Mouse (Mus musculus): ENCODE measurements at regions not wholly inside any gene's neighbourhood (a gene's known extent, or its start where the extent isn't known, plus 50 kb on each side); places are given as distances from the start of the nearest gene placed in this dataset.

DNA sequence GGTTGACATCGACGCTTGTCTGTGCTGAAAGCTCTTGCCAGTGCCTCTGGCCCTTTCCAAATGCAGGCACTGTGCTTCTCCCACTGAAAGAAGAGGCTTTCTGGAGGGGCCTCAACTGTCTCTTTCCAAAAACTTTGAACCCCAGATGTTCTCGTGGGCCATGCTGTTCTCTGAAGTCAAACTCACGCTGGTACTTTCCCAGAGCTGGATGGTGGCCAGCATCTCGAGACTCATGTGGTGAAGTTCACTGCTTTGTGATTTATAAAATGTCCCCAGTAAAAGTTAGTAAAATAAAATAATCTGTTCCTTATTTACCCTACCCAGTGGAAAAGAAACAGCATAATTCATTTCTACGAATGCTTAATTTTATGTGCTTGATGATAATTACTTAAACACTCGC, 180.4 kb upstream of the Lyplal1 start:
- no peak for DNase-seq (ENCODE audit: low read depth, low spot score)

DNA sequence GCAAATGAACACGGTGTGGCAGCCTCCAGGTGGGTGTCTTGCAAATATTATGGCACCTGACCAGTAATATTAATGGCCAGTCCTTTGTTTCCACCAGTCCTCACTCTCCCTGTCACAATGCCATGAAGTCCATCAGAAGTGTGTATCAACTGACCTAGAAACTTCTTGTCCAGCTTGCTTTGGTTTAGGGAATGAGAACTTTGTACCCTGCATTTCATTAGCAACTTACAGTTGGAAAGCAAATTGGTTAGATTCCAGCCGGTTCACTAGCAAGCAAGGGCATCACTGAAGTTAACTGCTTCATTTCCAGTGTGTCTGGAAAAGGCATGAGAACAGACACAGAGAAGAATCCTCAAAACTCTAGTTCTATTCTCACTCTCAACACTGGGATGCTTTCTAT, 178.1 kb upstream of the Lyplal1 start:
- no peak for DNase-seq (ENCODE audit: low read depth, low spot score)

DNA sequence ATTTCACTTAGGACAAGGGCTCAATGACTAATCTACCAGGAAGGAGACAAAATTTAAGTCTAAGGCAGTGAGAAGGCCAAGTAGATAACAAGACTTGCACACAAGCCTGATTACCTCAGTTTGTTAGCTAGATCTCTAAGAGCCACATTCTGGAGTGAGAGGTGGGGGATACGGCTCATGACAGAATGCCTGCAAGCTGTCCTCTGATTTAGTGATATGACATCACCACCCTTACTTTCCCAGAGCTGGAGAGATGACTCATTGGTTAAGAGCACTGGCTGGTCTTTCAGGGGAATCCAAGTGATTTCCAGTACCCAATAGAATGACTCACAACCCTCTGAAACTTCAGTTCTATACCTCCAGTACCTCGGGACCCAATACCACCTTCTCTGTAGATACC, 177.5 kb upstream of the Lyplal1 start:
- no peak for DNase-seq (ENCODE audit: low read depth, low spot score)

DNA sequence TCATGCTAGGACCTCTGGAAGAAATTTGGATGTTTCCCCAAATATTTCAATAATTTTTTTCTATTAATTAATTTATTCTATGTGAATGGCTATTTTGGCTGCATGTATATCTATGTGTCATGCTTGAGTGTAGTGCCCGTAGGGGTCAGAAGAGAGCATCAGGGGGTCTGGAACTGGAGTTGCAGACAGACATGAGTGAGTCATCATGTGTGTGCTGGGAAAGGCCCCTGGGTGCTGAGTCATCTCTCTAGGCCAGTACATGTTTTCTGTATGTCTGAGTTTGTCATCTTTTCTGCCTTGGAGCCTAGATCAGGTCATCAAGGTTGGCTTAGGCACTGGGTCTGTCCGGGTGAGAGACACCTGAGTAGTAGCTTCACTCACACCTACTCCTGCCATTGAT, 172.0 kb upstream of the Lyplal1 start:
- peak; percentile 39 for DNase-seq (ENCODE audit: low read depth, low spot score)

DNA sequence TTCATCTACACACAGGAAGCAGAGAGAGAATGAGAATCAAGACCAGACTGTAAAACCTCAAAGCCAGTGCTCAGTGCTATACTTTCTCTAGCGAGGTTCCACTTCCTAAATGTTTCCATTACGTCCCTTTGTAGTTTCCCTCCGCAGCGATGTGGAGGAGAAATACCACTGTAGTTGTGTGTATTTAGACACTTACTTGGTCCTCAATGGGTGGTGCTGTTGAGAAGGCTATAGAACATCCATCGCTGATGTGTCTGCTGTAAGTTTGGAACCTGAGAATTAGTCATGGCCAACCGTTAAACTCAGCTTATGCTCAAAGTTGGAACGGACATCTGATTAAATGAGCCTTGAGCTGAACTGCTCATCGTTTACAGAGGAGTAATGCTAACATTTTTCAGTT, 170.7 kb upstream of the Lyplal1 start:
- no peak for DNase-seq (ENCODE audit: low read depth, low spot score)

DNA sequence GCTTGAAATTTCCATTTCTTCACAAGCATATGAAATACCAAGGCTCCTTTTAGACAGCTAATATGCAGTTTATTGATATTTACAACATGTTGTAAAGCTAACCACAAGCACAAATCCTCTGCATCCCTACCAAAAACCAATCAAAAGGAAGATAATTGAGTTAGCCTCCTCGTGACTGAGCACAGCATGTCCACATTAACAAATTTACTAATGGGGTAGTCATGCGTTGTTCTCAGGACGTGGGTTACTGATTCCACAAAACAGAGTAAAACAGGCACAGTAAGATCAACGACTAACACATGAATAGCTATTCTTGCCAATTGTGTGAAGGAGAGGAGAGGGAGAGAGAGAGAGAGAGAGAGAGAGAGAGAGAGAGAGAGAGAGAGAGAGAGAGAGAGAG, 169.3 kb upstream of the Lyplal1 start:
- no peak for DNase-seq (ENCODE audit: low read depth, low spot score)

DNA sequence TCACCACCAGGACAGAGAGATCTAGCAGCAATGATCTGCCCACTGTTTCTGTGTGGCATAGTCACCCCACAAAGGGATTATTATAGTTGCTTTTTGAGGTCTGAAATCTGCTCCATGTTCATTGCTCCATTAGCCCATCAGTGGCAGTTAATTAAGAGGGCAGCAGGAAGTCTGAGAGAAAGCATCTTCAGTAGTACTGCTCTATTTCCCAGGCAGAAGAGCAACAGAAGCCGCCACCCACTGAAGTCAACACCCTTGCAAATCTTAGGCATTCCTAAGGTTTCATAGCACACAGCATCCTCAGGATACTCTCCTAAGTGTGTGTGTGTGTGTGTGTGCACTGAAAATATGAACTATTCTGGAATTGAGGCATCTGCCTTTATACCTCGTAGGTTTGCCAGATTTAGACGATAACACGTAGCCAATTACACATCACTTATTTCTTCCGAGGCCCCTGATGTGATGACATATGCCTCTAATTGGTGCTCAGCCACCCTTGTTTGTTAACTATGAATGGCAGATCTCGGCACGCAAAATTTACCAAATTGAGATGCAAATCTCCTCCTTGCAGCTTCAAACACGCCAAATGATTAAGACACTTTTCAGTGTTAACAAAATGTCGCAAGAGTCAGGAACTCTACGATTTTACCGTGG, 161.0 kb upstream of the Lyplal1 start:
- no peak for DNase-seq (ENCODE audit: low read depth, low spot score)

DNA sequence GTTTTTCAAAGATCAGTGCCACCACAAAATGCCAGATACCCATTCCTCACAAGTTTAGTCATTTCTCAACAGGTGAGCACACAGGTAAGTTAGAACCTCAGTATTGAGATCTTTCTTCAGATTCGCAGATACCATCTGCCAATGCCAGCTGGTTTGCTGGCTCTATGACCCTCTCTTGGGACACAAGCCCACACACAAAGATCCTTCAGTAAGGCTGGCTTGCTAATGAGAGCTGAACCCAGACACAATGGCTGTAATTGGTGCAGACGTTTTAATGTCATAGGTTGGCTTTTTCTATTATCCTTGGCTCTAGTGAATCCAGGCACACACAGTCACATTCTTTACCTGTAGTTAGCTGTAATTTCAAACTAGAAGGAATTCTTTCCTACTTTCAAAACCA, 154.3 kb upstream of the Lyplal1 start:
- DNase-seq (ENCODE audit: low read depth, low spot score), result no peak

DNA sequence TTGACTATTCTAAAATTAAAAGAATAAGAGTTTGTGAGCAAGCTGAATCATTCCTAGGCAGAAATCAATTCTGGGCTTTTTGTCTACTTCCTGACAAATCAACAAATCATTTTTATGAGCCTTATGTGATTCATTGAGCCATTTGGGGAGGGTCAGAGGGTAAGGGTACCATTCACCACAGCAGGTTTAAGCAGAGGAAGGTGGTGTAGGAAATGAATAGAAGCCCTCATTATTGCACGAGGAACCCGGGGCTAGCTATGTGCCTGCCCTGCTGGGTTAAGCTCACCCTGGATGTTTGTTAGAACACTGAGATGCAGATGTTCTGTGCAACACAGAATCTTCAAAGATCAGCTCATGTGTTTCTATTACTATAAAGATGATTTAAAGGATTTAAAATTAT, 150.2 kb upstream of the Lyplal1 start:
- DNase-seq (ENCODE audit: low read depth, low spot score), result no peak

DNA sequence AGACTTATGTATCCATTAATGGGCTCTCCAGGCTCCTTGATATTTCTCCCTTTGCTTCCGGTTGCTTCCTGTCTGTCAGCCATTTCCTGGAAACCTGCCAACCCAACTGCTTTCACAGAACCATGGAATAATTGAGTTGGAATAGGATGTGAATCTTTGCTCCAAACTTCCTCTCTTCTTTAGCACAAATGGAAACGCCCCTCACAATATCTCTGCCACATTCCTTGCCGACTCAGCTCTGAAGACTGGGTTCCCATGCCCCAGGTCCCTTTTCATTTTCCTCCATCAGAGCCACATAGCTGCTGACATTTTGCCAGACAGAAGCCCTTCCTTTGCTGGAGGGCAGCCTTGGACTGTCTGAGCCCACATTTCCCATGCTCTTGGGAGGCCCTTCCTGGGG, 147.5 kb upstream of the Lyplal1 start:
- peak; percentile 5 for DNase-seq (ENCODE audit: low read depth, low spot score)

DNA sequence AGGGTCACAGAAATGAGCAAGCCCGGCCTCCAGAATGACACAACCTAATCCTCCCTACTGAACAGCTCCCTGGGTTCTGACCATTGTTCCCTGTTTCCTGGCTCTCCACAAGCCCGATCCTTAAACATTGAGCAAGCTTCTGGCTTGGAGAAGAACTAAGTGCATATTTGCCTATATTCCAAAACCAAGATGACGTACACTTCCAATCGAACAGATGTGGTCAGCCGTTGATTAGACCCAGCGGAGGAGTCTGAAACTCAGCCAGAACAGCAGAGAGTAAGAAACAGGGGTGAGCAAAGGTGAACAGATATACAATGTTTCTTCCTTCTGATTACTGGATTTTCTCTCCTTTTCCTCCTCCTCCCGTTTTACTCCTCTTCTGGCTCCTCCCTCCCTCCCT, 146.8 kb upstream of the Lyplal1 start:
- peak; percentile 6 for DNase-seq (ENCODE audit: low read depth, low spot score)

DNA sequence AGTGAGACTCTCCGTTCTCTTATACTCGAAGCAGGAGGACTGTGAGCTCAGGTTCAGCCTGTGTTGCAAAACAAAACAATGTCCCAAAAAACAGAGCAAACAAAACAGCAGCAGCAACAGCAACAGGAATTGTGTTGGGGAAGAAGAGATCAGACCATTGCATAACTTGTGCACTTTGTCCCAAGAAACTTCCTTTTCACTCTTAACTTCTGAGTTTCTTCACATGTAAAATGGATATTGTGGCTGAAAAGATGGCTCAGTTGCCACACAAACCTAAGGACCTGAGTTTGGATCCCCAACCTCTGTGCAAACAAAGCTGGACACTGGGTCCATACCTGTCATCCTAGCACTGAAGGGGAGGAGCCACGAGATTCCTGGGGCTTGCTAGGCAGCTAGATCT, 146.1 kb upstream of the Lyplal1 start:
- DNase-seq (ENCODE audit: low read depth, low spot score), result no peak

DNA sequence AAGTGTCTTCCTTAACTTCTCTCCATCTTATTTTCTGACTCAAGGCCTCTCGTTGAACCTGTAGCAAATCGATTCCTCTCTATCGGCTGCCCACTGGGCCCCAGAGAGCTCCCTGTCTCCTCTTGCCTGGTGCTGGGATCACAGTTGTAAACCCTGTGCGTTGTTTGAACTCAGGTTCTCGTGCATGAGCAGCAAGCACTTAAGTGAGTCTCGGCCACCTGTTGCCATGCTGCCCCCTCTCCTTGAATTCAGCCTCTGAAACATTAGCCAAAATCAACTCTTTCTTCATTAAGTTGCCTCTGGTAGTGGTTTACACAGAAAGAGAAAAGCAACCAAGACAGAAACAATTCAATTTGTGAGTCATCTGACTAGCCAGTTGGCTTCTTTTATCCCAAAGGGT, 144.9 kb upstream of the Lyplal1 start:
- peak; percentile 6 for DNase-seq (ENCODE audit: low read depth, low spot score)

DNA sequence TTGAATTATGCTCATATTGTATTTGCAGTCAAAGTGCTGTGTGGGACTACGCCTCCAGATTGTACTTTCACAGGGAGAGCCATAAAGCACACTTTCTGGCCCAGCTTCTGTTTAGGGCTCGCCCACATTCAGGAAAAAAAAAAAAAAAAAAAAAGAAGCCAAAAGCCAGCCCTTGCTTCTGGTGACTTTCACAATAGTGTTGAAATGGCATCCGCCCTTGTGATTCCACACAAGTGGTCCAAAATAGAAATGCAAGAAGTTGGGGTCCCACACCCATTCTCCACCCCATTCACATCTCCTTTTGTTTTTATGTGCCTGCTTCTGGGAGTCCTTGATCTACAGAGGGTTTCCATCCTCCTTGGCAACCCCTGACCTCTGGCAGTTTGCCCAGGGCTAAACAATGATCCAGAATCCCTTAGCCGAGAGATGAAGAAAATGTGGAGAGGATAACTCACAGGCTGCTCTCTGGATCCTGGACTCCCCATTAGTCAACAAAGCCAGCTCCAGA, 144.3 kb upstream of the Lyplal1 start:
- DNase-seq (ENCODE audit: low read depth, low spot score), result peak; percentile 91

DNA sequence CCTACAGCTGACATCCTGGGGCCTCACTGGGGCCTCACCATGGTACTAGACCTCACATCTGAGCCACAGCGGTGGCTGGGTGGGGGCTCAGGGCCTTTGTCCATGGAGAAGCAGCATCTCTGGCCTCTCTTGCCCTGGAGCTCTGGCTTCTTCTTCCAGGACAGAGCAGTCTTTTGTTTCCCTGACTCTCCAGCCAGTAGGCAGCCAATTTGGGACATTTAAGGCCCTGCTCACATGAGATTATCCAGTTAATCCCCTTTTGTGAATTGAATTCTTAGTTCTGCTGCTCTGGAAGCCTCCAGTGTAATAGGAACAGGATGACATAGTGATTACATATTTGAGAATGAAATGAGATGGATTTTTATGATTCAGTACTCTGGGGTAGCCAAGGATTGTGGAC, 140.5 kb upstream of the Lyplal1 start:
- DNase-seq (ENCODE audit: low read depth, low spot score), result no peak

DNA sequence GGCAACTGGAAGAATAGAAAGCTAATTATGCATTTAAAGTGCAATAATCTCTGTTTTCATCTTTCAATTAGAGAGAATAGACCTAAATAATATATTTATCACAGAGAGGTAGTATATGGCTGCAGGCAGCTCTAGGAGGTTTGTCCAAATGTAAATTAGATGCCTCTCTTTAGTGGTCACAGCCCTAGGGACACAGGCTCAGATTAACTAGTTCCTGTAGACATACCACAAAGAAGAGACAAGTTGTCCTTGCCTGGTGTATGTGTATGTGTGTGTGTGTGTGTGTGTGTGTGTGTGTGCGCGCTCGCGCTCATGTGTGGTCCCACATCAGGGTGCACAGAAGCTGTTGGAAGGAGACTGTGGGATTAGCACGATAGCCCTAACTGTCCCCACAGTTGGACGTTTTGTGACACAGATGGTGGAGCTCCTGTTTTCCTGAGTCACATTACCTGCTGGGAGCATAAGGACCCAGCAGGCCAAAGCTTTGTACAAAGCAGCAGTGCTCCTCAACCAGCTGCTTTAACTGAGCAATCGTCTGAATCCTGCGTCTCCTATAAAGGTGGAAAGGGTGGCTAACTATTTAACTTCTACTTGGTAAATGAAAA, 138.5 kb upstream of the Lyplal1 start:
- DNase-seq (ENCODE audit: low read depth, low spot score), result peak; percentile 13

DNA sequence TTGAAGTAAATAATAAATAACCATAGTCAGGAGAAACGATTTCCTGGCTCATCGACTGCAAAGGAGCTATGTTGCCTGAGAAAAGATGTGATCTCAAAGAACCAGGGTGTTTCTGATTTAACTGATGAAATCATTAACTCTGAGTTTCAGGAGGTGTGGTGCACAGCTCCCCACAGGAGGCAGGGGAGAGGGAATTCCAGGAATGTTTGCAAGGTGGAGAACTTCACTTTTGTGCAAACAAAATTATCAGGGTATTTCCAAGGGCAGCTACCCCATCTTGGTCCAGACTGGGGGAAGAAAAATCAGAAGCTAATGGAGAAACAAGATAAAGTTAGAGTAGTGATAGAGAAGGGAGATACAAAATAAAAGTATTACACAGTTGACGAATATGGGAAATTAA, 137.4 kb upstream of the Lyplal1 start:
- DNase-seq (ENCODE audit: low read depth, low spot score), result peak; percentile 76

DNA sequence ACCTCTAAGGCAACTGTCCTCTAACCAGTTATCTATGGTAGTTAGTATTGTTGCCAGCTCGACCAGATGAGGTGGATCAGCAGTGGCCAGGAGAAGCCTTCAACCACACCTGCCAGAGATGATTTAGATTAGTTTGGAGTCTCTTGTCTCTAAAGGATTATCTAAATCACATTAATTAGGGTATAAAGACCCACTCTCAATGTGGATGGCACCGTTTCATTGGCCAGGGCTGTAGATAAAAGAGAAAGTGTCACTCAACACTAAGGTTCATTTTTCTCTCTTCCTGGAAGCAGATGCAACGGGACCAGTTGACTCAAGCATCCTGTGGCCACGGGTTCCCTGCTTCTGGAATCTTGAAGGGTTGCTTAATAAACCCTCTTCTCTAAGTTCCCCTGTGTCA, 135.4 kb upstream of the Lyplal1 start:
- no peak for DNase-seq (ENCODE audit: low read depth, low spot score)

DNA sequence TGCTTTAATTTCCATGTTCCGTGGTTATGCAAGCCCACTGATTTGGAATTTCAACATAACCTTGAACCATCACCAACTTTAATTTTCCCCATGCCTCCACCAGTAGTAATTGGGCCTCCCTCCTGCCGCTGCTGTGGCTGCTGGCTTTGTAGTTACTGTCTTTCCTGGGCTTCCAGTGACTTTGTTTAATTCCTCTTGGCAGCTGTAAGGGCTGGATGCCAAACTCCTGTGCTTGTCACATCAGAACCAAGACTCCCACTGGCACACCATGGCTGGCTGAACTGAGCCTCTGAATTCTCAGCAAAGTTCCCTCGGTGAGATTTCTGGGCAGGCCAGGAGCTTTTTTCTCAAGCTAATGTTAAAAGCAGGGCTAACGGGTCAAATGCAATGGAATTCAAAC, 133.2 kb upstream of the Lyplal1 start:
- no peak for DNase-seq (ENCODE audit: low read depth, low spot score)

DNA sequence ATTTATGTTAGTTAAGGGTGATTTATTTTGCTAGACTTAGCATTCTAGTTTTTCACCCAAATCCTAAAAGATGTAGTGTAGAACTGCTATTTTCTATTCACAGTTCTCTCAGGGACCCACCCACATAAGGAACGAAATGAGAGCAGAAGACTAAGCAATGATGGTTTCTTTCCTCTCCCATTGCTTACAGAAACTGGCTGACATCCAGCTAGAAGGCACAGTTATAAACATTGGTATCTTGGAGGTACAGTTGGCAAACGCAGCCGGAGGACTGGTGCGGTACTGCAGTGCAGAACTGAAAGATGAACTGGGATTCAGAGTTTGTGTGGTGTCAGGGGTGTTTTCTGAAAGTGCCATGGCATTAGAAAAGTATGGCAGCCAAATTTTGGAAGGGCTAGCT, 132.1 kb upstream of the Lyplal1 start:
- no peak for DNase-seq (ENCODE audit: low read depth, low spot score)

DNA sequence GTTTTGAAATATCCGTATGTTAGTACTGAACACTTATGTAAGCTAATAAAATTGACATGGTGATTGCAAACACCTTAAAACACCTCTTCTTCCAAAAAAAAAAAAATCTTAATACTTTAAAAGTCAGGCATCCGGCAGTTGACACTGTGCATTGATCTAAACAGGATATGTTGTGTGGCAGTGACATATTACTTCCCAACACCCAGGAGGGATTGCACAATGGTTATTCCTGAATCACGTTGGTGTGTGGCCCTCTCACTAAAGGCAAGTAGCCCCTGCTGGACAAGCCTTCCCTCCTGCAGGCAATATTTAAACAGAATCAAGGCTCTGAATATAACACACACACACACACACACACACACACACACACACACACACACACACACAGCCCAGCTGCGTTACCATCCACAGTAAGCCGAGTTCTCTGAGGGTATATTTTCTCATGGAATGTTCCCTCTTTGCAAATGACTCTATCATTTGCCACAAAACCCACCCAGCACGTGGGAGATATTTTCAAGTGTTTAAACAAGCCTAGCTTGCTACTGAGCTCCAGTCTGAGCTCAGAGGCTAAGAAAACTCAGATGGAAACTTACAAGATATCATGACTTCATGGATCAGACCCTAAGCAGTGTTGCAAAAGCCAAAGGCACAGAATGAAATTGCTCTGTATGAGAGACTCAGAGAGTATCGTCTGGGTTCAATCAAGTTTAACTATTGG, 128.8 kb upstream of the Lyplal1 start:
- DNase-seq (ENCODE audit: low read depth, low spot score), result no peak

DNA sequence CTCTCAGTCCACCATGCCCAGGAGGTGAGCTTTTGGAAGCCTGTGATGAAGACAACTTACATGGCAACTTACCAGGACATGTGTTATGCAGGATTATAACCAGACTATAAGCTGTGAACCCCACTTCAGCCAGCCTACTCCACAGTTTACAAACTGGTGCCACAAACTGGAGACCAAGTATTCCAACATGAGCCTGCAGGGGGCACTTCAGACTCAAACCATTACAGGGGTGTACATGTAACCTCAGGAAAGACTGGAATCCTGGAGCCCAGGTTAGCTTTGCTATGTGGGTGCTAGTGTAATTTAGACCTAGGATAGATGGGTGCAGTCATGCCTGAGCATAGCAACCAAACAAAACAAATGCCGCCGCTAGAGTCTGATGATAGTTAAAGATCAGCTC, 124.0 kb upstream of the Lyplal1 start:
- DNase-seq (ENCODE audit: low read depth, low spot score), result peak; percentile 48

DNA sequence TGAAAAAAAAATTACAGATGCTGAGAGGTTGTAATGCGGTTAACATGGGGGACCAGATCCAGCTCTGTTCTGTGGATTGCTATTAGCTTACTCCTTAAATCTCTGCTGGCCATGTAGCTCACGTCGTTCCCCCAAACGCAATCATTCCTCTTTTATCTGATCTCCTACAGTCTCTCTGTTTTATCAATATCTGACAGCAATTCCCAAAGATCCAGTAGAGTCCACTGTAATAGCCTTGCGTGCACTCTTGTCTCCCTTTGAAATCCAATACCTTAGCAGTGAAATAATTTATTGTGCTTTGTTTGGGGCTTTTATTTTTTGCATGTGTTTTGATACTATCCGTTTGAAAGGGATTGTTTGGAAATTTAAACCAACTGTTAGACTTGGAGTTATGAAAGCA, 120.4 kb upstream of the Lyplal1 start:
- no peak for DNase-seq (ENCODE audit: low read depth, low spot score)
